Mouse (Mus musculus): ENCODE data around the gene Osbpl11. TPM values are rescaled to one million over a fixed set of nuclear protein-coding genes. Genes with fewer than 3 reads are reported as not detected.

Osbpl11 gene
- total RNA-seq, 1 experiment from 2014 or later: 39.2 TPM

- no peak for ATAC-seq (ENCODE audit: extremely low read depth, insufficient number of reproducible peaks, low FRiP score, poor library complexity, severe bottlenecking)
These were observed 37.6 kb downstream of the Osbpl11 start for GRCm38 (mm10) chr16:33222482-33222881.

GRCm38 (mm10) chr16:33224381-33224780 is 39.5 kb downstream of the Osbpl11 start:
- no peak for ATAC-seq (ENCODE audit: extremely low read depth, insufficient number of reproducible peaks, low FRiP score, poor library complexity, severe bottlenecking)

GRCm38 (mm10) chr16:33234128-33234527 is 49.3 kb downstream of the Osbpl11 start:
- no peak for ATAC-seq (ENCODE audit: extremely low read depth, insufficient number of reproducible peaks, low FRiP score, poor library complexity, severe bottlenecking)

- ATAC-seq (ENCODE audit: extremely low read depth, insufficient number of reproducible peaks, low FRiP score, poor library complexity, severe bottlenecking): no peak
These were observed 51.3 kb downstream of the Osbpl11 start for GRCm38 (mm10) chr16:33236151-33236550.

GRCm38 (mm10) chr16:33239305-33239704 is 54.4 kb downstream of the Osbpl11 start:
- no peak for ATAC-seq (ENCODE audit: extremely low read depth, insufficient number of reproducible peaks, low FRiP score, poor library complexity, severe bottlenecking)

GRCm38 (mm10) chr16:33242046-33242445 is 57.2 kb downstream of the Osbpl11 start:
- ATAC-seq (ENCODE audit: extremely low read depth, insufficient number of reproducible peaks, low FRiP score, poor library complexity, severe bottlenecking): no peak

GRCm38 (mm10) chr16:33244136-33244691 is 59.3 kb downstream of the Osbpl11 start:
- ATAC-seq (ENCODE audit: extremely low read depth, insufficient number of reproducible peaks, low FRiP score, poor library complexity, severe bottlenecking): no peak

- no peak for ATAC-seq (ENCODE audit: extremely low read depth, insufficient number of reproducible peaks, low FRiP score, poor library complexity, severe bottlenecking)
These were observed 60.1 kb downstream of the Osbpl11 start for GRCm38 (mm10) chr16:33244933-33245470.

GRCm38 (mm10) chr16:33246526-33246925 is 61.7 kb downstream of the Osbpl11 start:
- ATAC-seq (ENCODE audit: extremely low read depth, insufficient number of reproducible peaks, low FRiP score, poor library complexity, severe bottlenecking): no peak

- no peak for ATAC-seq (ENCODE audit: extremely low read depth, insufficient number of reproducible peaks, low FRiP score, poor library complexity, severe bottlenecking)
These were observed 62.1 kb downstream of the Osbpl11 start for GRCm38 (mm10) chr16:33247006-33247405.

- no peak for ATAC-seq (ENCODE audit: extremely low read depth, insufficient number of reproducible peaks, low FRiP score, poor library complexity, severe bottlenecking)
These were observed 65.8 kb downstream of the Osbpl11 start for GRCm38 (mm10) chr16:33250651-33251120.

- ATAC-seq (ENCODE audit: extremely low read depth, insufficient number of reproducible peaks, low FRiP score, poor library complexity, severe bottlenecking): peak; percentile 92
These were observed 66.6 kb downstream of the Osbpl11 start, which contains the start of gene Snx4 for GRCm38 (mm10) chr16:33251194-33252051. Snx4 (plus strand) TSS chr16:33251442.

GRCm38 (mm10) chr16:33255601-33256000 is 70.7 kb downstream of the Osbpl11 start:
- no peak for ATAC-seq (ENCODE audit: extremely low read depth, insufficient number of reproducible peaks, low FRiP score, poor library complexity, severe bottlenecking)

GRCm38 (mm10) chr16:33258530-33258929 is 73.7 kb downstream of the Osbpl11 start:
- no peak for ATAC-seq (ENCODE audit: extremely low read depth, insufficient number of reproducible peaks, low FRiP score, poor library complexity, severe bottlenecking)

- no peak for ATAC-seq (ENCODE audit: extremely low read depth, insufficient number of reproducible peaks, low FRiP score, poor library complexity, severe bottlenecking)
These were observed 75.0 kb downstream of the Osbpl11 start for GRCm38 (mm10) chr16:33259824-33260223.

GRCm38 (mm10) chr16:33260825-33261224 is 76.0 kb downstream of the Osbpl11 start:
- no peak for ATAC-seq (ENCODE audit: extremely low read depth, insufficient number of reproducible peaks, low FRiP score, poor library complexity, severe bottlenecking)

GRCm38 (mm10) chr16:33261584-33262061 is 76.8 kb downstream of the Osbpl11 start:
- ATAC-seq (ENCODE audit: extremely low read depth, insufficient number of reproducible peaks, low FRiP score, poor library complexity, severe bottlenecking): peak; percentile 56; the same call in 1 of the 2 replicates

GRCm38 (mm10) chr16:33262096-33262495 is 77.2 kb downstream of the Osbpl11 start:
- ATAC-seq (ENCODE audit: extremely low read depth, insufficient number of reproducible peaks, low FRiP score, poor library complexity, severe bottlenecking): no peak

- no peak for ATAC-seq (ENCODE audit: extremely low read depth, insufficient number of reproducible peaks, low FRiP score, poor library complexity, severe bottlenecking)
These were observed 82.9 kb downstream of the Osbpl11 start for GRCm38 (mm10) chr16:33267616-33268253.
